ENCODE assay signal across 20 mouse cellular contexts in the genomic region with DNA sequence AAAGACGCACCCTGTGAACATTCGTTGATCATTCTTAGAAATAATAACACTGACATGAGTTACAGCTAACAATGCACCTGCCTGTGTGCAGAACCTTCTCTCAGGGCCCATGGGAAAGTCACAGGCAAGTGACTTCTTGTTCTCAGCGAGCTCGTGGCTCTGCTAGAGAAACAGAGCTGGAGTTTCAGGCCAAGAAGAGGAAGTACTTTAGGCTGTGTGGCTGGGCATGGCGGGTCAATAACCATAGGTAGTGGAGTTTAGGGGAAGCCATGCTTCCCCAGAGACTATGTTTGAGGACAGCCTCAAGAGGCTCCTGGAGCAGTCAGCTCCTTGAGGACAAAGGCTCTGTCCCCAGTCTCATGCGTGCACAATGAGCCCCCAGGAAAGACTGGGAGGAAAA.
DNase-seq lines count a peak whose midpoint lies in the region; ATAC-seq and TF ChIP-seq lines count a peak whose summit lies in the region.
"Had no signal": no experiment of that assay in that cellular context is flagged by ENCODE, and none has a peak within 500 bp of the region (broad histone marks: within the 10 kb centered on the region; RNA-seq: fewer than 3 reads in every experiment).

No protein-coding gene starts in this region.

- no peaks in the 10 kb centered on the region for H3K36me3 ChIP-seq in splenic B cell, adult 2 months (ENCODE audit: control insufficient read depth, insufficient read depth, low read length, poor library complexity, severe bottlenecking)
- peaks cover 7% of the 10 kb centered on the region; the same call in 1 of the 2 replicates for H3K36me3 ChIP-seq in midbrain, postnatal 0 days (ENCODE audit: insufficient read depth, low read length)
- H3K36me3 ChIP-seq: embryonic facial prominence, embryonic 12.5 days; forebrain, embryonic 12.5 days; hindbrain, embryonic 13.5 days had no signal

- H3K27me3 ChIP-seq in splenic B cell, adult 2 months (ENCODE audit: control insufficient read depth, insufficient read depth, low read length, poor library complexity, severe bottlenecking) = no peaks in the 10 kb centered on the region
- peaks cover 27% of the 10 kb centered on the region for H3K27me3 ChIP-seq in midbrain, postnatal 0 days (ENCODE audit: insufficient read depth, low read length)

- no peaks in the 10 kb centered on the region for H3K4me1 ChIP-seq in midbrain, postnatal 0 days (ENCODE audit: insufficient read depth, low read length)

- no peak for TF ChIP-seq CTCF in midbrain, postnatal 0 days (IDR thresholded peaks at IDR 0.05)

- no peaks in the 10 kb centered on the region for H3K9me3 ChIP-seq in midbrain, postnatal 0 days (ENCODE audit: low read length)
- H3K9me3 ChIP-seq: embryonic facial prominence, embryonic 12.5 days; forebrain, embryonic 12.5 days; hindbrain, embryonic 13.5 days had no signal

- DNase-seq in monocyte, adult 2 months (ENCODE audit: low read depth in 1 of 2, low spot score in 2 of 2) = peak; percentile 28 to 42
- DNase-seq in MEL-GATA-1-ER (ENCODE audit: extremely low read depth, low read depth) = peak; percentile 15
- DNase-seq in splenic B cell, adult 2 months (ENCODE audit: low read depth, low spot score) = peak; percentile 48
- no peak for DNase-seq in midbrain, postnatal 0 days (ENCODE audit: low spot score)
- no peak for DNase-seq in cerebellum, adult 11-12 months
- DNase-seq: adrenal gland, postnatal 14 days; cerebellum, adult 2 months; cerebellum, postnatal 10 days; embryo, embryonic 11 days; gastrocnemius, postnatal 25 days; heart, adult 11 months; heart, postnatal 10 days; heart, postnatal 4 days had no signal

- no peak overlapping the region for H3K4me2 ChIP-seq in midbrain, postnatal 0 days (ENCODE audit: low read depth, low read length, poor library complexity, severe bottlenecking)
- H3K4me2 ChIP-seq: embryonic facial prominence, embryonic 12.5 days; forebrain, embryonic 12.5 days; hindbrain, embryonic 13.5 days had no signal

- WGBS in midbrain, postnatal 0 days = 81% methylated on average over 6 of the region's 6 CpGs

- no peak overlapping the region for H3K9ac ChIP-seq in midbrain, postnatal 0 days (replicated peaks; ENCODE audit: low read length, poor library complexity, severe bottlenecking)
- H3K9ac ChIP-seq: embryonic facial prominence, embryonic 12.5 days; forebrain, embryonic 12.5 days; hindbrain, embryonic 13.5 days had no signal

- no peak; the same call in 1 of the 2 replicates for ATAC-seq in monocyte, adult 5-6 weeks (replicated peaks; ENCODE audit: insufficient number of reproducible peaks, low FRiP score, low TSS enrichment, poor library complexity, severe bottlenecking)
- ATAC-seq in granulocyte monocyte progenitor cell, adult 5-6 weeks (replicated peaks; ENCODE audit: poor library complexity, severe bottlenecking) = peak; percentile 76
- ATAC-seq in midbrain, postnatal 0 days (ENCODE audit: low FRiP score) = no peak
- ATAC-seq: forebrain, embryonic 16.5 days; intestine, postnatal 0 days had no signal

- no peak overlapping the region for H3K4me3 ChIP-seq in midbrain, postnatal 0 days (ENCODE audit: low read depth, low read length)
- H3K4me3 ChIP-seq: embryonic facial prominence, embryonic 12.5 days; forebrain, embryonic 12.5 days; hindbrain, embryonic 13.5 days had no signal

- H3K27ac ChIP-seq in midbrain, postnatal 0 days (ENCODE audit: low read depth, low read length) = no peak overlapping the region
- H3K27ac ChIP-seq: embryonic facial prominence, embryonic 12.5 days; forebrain, embryonic 12.5 days; hindbrain, embryonic 13.5 days had no signal

Comparison
In these comparisons a context has a peak if more than half of its experiments do, and no peak if none do; other contexts are left out.
1. DNase-seq: peak in monocyte, adult 2 months (2 of 2), MEL-GATA-1-ER (single experiment) and splenic B cell, adult 2 months (single experiment); none in midbrain, postnatal 0 days (single experiment) and cerebellum, adult 11-12 months (single experiment).